Mouse (Mus musculus): ENCODE data around the gene Slc4a1.

GRCm38 (mm10) chr11:102308979-102309378 lies 57.0 kb downstream of the Slc4a1 start:
- TF ChIP-seq CTCF (IDR thresholded peaks at IDR 0.05; ENCODE audit: borderline replicate concordance, insufficient read depth, low read depth, low read length) (peak; percentile 90), POLR2A (IDR thresholded peaks at IDR 0.05; ENCODE audit: borderline replicate concordance, insufficient read depth, low read length) (no peak)
